In genomic region chr16:52095643-52096042, GRCm38 (mm10) we compare ENCODE assay signal across 13 mouse cellular contexts.
A peak's percentile ranks its signal among the peaks of the same experiment; 100 is the strongest.
DNase-seq lines count a peak whose midpoint lies in the region; ATAC-seq and TF ChIP-seq lines count a peak whose summit lies in the region.
"Had no signal": no experiment of that assay in that cellular context is flagged by ENCODE, and none has a peak within 500 bp of the region (broad histone marks: within the 10 kb centered on the region; RNA-seq: fewer than 3 reads in every experiment).

No protein-coding gene starts in this region.

- peak; percentile 43; the same call in 1 of the 2 replicates for ATAC-seq in lung, embryonic 16.5 days (ENCODE audit: low read depth)
- ATAC-seq: forebrain, embryonic 13.5 days; intestine, postnatal 0 days had no signal

- no peak overlapping the region for H3K27ac ChIP-seq in lung, embryonic 16.5 days (ENCODE audit: low read length)
- no peak overlapping the region for H3K27ac ChIP-seq in hindbrain, embryonic 10.5 days
- H3K27ac ChIP-seq: forebrain, embryonic 13.5 days; lung, embryonic 15.5 days; neural tube, embryonic 13.5 days had no signal

- H3K4me1 ChIP-seq in lung, embryonic 16.5 days (replicated peaks; ENCODE audit: control insufficient read depth, insufficient read depth, low read length): peaks cover 12% of the 10 kb centered on the region
- no peaks in the 10 kb centered on the region for H3K4me1 ChIP-seq in hindbrain, embryonic 10.5 days (replicated peaks)

- no peak for TF ChIP-seq CTCF in C2C12 (IDR thresholded peaks at IDR 0.05; ENCODE audit: control insufficient read depth, insufficient read depth, insufficient read length)

- H3K9me3 ChIP-seq in lung, embryonic 16.5 days (ENCODE audit: control insufficient read depth, low read length): no peaks in the 10 kb centered on the region
- H3K9me3 ChIP-seq in hindbrain, embryonic 10.5 days: no peaks in the 10 kb centered on the region
- H3K9me3 ChIP-seq: forebrain, embryonic 13.5 days; lung, embryonic 15.5 days; neural tube, embryonic 13.5 days had no signal

- peaks cover 63% of the 10 kb centered on the region for H3K79me2 ChIP-seq in C2C12 (ENCODE audit: control insufficient read depth, insufficient read depth)

- no peak overlapping the region for H3K9ac ChIP-seq in lung, embryonic 16.5 days (ENCODE audit: low read length)
- H3K9ac ChIP-seq: forebrain, embryonic 13.5 days; lung, embryonic 15.5 days; neural tube, embryonic 13.5 days had no signal

- no peak overlapping the region for H3K4me3 ChIP-seq in C2C12 (ENCODE audit: insufficient read depth, poor library complexity, severe bottlenecking)
- H3K4me3 ChIP-seq in lung, embryonic 16.5 days (ENCODE audit: low read length): no peak overlapping the region
- no peak overlapping the region for H3K4me3 ChIP-seq in hindbrain, embryonic 10.5 days
- H3K4me3 ChIP-seq: forebrain, embryonic 13.5 days; lung, embryonic 15.5 days; neural tube, embryonic 13.5 days had no signal

- peaks cover 16% of the 10 kb centered on the region for H3K79me3 ChIP-seq in C2C12 (ENCODE audit: low read depth)

- H3K4me2 ChIP-seq in lung, embryonic 16.5 days (ENCODE audit: low read depth, low read length): no peak overlapping the region
- H3K4me2 ChIP-seq: forebrain, embryonic 13.5 days; lung, embryonic 15.5 days; neural tube, embryonic 13.5 days had no signal

- no peaks in the 10 kb centered on the region for H3K27me3 ChIP-seq in C2C12 (ENCODE audit: control insufficient read depth, insufficient read depth, insufficient read length)
- no peaks in the 10 kb centered on the region for H3K27me3 ChIP-seq in lung, embryonic 16.5 days (ENCODE audit: control insufficient read depth, insufficient read depth, low read depth, low read length)
- H3K27me3 ChIP-seq in hindbrain, embryonic 10.5 days (ENCODE audit: insufficient read depth, poor library complexity, severe bottlenecking): no peaks in the 10 kb centered on the region
- H3K27me3 ChIP-seq: forebrain, embryonic 13.5 days; lung, embryonic 15.5 days; neural tube, embryonic 13.5 days had no signal

- peaks cover 17% of the 10 kb centered on the region for H3K36me3 ChIP-seq in C2C12 (ENCODE audit: control insufficient read depth, insufficient read depth)
- no peaks in the 10 kb centered on the region for H3K36me3 ChIP-seq in lung, embryonic 16.5 days (ENCODE audit: control insufficient read depth, insufficient read depth, low read length)
- H3K36me3 ChIP-seq in hindbrain, embryonic 10.5 days: peaks cover 56% of the 10 kb centered on the region
- H3K36me3 ChIP-seq: lung, embryonic 15.5 days; neural tube, embryonic 13.5 days had no signal

- 52% methylated on average over 3 of the region's 3 CpGs for WGBS in lung, embryonic 16.5 days
- 92% methylated on average over 3 of the region's 3 CpGs for WGBS in hindbrain, embryonic 10.5 days

- DNase-seq in Muller cell, postnatal 12 days (ENCODE audit: inconsistent ontology term): peak; percentile 80
- DNase-seq in heart, adult 8-10 months (ENCODE audit: low spot score): peak; percentile 76
- DNase-seq in hindbrain, embryonic 10.5 days (ENCODE audit: low spot score): no peak
- no peak for DNase-seq in right cerebral cortex, postnatal 14 days
- no peak for DNase-seq in layer of hippocampus, adult 9-11 months
- DNase-seq in left cerebral cortex, postnatal 25 days (ENCODE audit: low spot score in 2 of 2): no peak
- DNase-seq: cerebellum, postnatal 10 days had no signal

- H3ac ChIP-seq in C2C12 (ENCODE audit: control insufficient read depth, insufficient read length, low read depth): no peak overlapping the region

- intact Hi-C loops in left cerebral cortex, postnatal 25 days (cut with DNase I): no loop called here

TF ChIP-seq in C2C12, 6 proteins besides CTCF, POLR2A, EP300 and RAD21:
- TF ChIP-seq MYOD1 (IDR thresholded peaks at IDR 0.05; ENCODE audit: control insufficient read depth, insufficient read length, low read depth) (no peak), USF1 (IDR thresholded peaks at IDR 0.05; ENCODE audit: low read depth) (no peak), MAX (IDR thresholded peaks at IDR 0.05) (no peak), CEBPB (IDR thresholded peaks at IDR 0.05; ENCODE audit: low read depth) (peak; percentile 33)

Comparison
In these comparisons a context has a peak if more than half of its experiments do, and no peak if none do; other contexts are left out.
1. DNase-seq: peak in Muller cell, postnatal 12 days (single experiment) and heart, adult 8-10 months (single experiment); none in hindbrain, embryonic 10.5 days (single experiment), right cerebral cortex, postnatal 14 days (single experiment), layer of hippocampus, adult 9-11 months (single experiment) and left cerebral cortex, postnatal 25 days (0 of 2).